Mouse (Mus musculus) left cerebral cortex, postnatal 25 days (tissue): ENCODE data around the gene Unc13d. TPM values are rescaled to one million over a fixed set of nuclear protein-coding genes. Genes with fewer than 3 reads are reported as not detected.
A peak's percentile ranks its signal among the peaks of the same experiment; 100 is the strongest.
"Not testable (repeated sequence)": the region's sequence is repeated elsewhere in the genome, so short reads cannot be mapped to it uniquely, and the experiment has no call there.

ENCODE experiments used
- DNase-seq, 2 experiments: peaks; one replicate each; pipeline ENCODE4 v3.0.0; 2022; ENCODE audit warnings: low spot score in 2 of 2, mixed read lengths in 1 of 2
- intact Hi-C: fragments of 180-260 bp; cut with DNase I; formaldehyde crosslinking; loops from one replicate; pipeline ENCODE4 v1.15.1; 2025
- total RNA-seq, 2 experiments: library from RNA; stranded (reverse); gene quantifications; 2 replicates each; pipeline ENCODE4 v1.2.3; 2021

The Unc13d gene
- total RNA-seq, 2 experiments from 2014 or later: 0.82 to 1.0 TPM

- intact Hi-C loops: loop anchor here (10.0 kb wide), 2 partner anchors 169 to 351 kb away; partner anchors contain the start of genes Recql5 and Sap30bp
- DNase-seq: no peak
These were observed 25.8 kb upstream of the Unc13d start for GRCm38 (mm10) chr11:116103572-116103971.

DNA sequence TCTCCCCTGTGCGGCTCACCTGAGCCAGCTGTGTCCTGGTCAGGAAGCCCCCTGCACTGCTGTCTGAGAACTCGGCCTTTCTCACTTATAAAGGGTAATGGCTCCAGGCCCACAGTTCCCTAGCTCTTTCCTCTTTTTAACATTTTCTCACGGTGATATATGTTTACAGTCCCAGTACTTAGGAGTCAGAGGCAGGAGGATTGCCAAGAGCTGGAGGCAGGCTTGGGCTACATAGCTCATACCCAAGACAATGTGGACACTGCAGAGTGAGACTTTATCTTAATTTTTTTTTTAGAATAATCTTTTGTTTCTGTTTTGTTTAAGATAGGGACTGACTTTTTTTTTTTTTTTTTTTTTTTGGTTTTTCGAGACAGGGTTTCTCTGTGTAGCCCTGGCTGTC is 24.7 kb upstream of the Unc13d start:
- no peak for DNase-seq
- intact Hi-C loops: loop anchor here (10.0 kb wide), 2 partner anchors 168 to 352 kb away; partner anchors contain the start of genes Recql5 and Sap30bp

DNA sequence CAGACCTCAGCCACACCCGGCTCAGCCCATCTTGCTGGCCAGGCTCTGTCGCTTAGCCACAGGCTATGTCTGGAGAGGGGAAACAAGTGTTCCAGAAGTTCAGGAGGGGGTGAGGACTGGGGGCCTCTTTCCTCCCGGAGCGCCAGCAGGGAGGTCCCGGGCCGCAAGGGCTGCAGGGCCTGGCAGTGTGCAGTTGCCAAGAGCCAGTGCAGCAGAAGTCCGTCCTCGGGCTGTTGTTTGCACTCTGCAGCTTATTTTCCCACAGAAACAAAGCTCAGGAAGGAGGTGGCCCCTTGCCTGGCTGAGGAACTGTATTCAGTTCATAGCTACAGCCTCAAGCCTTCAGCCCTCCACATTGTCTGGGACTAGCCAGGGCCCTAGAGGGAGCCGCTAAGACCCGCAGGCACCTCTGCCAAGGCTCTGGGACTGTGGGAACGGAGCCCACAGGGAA is 24.2 kb upstream of the Unc13d start:
- DNase-seq: no peak
- intact Hi-C loops: loop anchor here (10.0 kb wide), 2 partner anchors 167 to 353 kb away; partner anchors contain the start of genes Recql5 and Sap30bp

GRCm38 (mm10) chr11:116100839-116101238 is 23.1 kb upstream of the Unc13d start:
- no peak for DNase-seq
- intact Hi-C loops: loop anchor here (10.0 kb wide), 2 partner anchors 166 to 354 kb away; partner anchors contain the start of genes Recql5 and Sap30bp

DNA sequence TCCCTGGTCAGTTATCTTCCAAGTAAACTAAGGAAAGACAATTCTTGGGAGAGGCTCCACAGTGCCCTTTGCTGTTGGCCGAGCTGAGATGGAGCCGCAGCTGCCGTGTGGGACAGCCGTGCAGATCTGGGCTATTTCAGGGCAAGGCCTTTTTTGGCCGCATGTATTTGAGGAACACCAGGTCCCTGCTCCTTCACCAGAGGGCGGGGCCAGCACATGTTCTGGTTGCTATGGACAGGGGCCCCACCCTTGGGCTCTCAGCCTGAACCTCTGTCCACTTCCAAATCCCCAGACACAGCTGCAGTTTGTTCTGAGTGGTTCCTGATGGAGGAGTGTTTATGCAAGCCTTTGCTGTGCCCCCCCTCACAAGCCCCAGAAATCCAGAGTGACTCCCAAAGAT is 22.6 kb upstream of the Unc13d start:
- no peak for DNase-seq
- intact Hi-C loops: loop anchor here (10.0 kb wide), 2 partner anchors 166 to 354 kb away; partner anchors contain the start of genes Recql5 and Sap30bp

- DNase-seq: no peak
These were observed 21.7 kb upstream of the Unc13d start for GRCm38 (mm10) chr11:116099462-116099861.

DNA sequence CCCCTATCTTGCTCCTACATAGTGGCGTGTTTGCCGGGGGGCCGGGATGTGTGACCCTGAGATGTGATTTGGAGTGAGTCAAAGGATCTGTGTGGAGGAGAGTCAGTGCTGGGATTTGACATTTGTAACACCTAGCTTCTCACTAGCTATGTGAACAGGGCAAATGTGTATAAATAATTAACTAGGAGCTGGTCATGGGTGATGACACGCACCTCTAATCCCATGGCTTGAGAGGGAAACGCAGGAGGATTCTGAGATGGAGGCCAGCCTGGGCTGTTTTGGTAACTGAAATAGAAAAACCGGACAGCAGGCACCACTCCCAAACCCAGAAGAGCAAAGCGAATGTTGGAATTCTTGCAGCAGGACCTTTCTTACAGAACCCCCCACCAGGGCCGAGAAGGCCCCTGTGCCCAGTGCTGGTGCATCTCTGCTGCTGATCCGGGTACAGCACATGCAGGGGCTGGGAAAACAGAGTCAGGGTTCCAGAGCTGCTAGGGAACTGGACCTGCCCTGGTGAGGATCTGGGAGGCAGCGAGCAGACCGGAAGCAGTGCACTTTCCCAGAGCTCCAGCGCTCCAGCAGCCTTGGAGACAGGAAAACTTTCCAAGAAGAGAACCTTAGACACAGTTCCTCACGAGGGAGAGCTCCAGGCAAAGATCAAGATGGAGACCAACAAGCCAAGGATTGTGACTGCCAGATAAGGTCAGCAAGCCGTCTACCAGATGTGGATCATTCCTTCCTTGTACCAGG is 21.1 kb upstream of the Unc13d start:
- intact Hi-C loops: no loop called here
- no peak for DNase-seq

More at GRCm38 (mm10) chr11:116099462-116099861, 21.7 kb upstream of the Unc13d start:
- intact Hi-C loops: no loop called here

GRCm38 (mm10) chr11:116096213-116097108 is 18.7 kb upstream of the Unc13d start:
- no peak for DNase-seq

GRCm38 (mm10) chr11:116095573-116095972 is 17.8 kb upstream of the Unc13d start:
- intact Hi-C loops: no loop called here
- no peak for DNase-seq

More at GRCm38 (mm10) chr11:116096213-116097108, 18.7 kb upstream of the Unc13d start:
- intact Hi-C loops: no loop called here

DNA sequence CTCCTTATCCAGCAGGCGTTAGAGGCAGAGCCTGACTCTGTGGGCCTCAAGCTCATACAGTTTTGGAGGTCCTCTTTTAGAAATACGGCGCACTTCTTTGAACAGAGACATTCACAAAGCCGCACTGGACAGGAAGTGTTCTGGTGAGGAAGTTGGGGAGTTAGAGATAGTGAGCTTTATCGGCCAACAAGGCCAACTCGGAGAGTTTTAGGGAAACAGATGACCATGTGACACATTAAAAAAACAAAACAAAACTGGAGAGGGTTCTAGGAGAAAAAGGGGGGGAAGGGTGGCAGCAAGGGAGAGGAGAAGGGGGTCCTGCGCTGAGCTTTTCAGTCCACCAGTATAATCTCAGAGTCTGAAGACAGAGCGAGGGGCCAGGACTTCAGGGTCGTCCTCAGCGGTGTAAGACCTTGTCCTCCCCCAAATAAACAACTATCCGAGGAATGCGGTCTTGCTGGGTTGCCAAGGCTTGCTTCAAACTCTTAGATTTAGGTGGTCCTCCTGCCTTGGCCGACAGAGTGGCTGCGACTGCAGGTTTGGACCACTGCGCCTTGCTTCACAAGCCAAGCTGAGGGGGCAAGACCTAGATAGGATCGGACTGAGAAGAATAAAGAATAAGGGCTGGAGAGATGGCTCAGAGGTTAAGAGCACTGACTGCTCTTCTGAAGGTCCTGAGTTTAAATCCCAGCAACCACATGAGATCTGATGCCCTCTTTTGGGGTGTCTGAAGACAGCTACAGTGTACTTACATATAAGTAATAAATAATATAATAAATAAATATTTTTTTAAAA is 16.2 kb upstream of the Unc13d start:
- DNase-seq: no peak
- intact Hi-C loops: no loop called here

- intact Hi-C loops, DNase-seq: not testable (repeated sequence)
These were observed 15.2 kb upstream of the Unc13d start for GRCm38 (mm10) chr11:116092959-116093358.

DNA sequence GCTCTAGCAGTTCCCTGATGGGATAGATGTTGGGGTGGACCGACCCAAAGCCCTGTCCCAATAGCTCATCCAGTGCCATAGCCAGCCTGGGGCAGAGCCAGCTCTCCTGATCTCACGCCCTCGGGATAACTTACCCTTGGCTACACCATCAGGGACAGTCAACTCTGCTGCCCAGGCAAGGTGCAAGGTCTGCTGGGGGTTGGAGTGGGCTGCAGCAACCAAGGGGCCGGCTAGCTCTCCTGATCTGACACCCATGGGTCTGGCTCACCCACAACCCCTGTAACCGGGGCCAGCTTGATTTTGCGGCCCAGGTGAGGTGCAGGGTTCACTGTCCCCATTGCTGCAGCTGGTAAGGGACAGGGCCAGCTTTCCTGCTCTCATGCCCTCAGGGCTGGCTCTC is 13.8 kb upstream of the Unc13d start:
- intact Hi-C loops: no loop called here
- no peak for DNase-seq

GRCm38 (mm10) chr11:116089545-116089944 is 11.8 kb upstream of the Unc13d start:
- intact Hi-C loops: no loop called here
- no peak for DNase-seq

- DNase-seq: no peak
- intact Hi-C loops: no loop called here
These were observed 11.1 kb upstream of the Unc13d start for GRCm38 (mm10) chr11:116088741-116089394.

- DNase-seq: no peak
- intact Hi-C loops: no loop called here
These were observed 10.4 kb upstream of the Unc13d start for GRCm38 (mm10) chr11:116088188-116088587.

- peak; percentile 86 for DNase-seq
- intact Hi-C loops: loop anchor here (1.0 to 2.0 kb wide), 2 partner anchors 43 to 57 kb away; partner anchors contain the start of gene Unk
These were observed 9.7 kb upstream of the Unc13d start for GRCm38 (mm10) chr11:116087194-116088130.
